Comparison of ENCODE assay signal across 10 mouse cellular contexts in genomic region chr6:83117165-83117438, GRCm38 (mm10). TPM values are rescaled to one million over a fixed set of nuclear protein-coding genes. Genes with fewer than 3 reads are reported as not detected.
DNase-seq lines count a peak whose midpoint lies in the region; ATAC-seq and TF ChIP-seq lines count a peak whose summit lies in the region.
"Had no signal": no experiment of that assay in that cellular context is flagged by ENCODE, and none has a peak within 500 bp of the region (broad histone marks: within the 10 kb centered on the region; RNA-seq: fewer than 3 reads in every experiment).

No protein-coding gene starts in this region.

- no peak for TF ChIP-seq POLR2A in kidney, adult 2 months (IDR thresholded peaks at IDR 0.05; ENCODE audit: low read depth, low read length)

- H3K27me3 ChIP-seq in kidney, embryonic 15.5 days: no peaks in the 10 kb centered on the region
- no peaks in the 10 kb centered on the region for H3K27me3 ChIP-seq in kidney, adult 2 months (replicated peaks; ENCODE audit: control insufficient read depth, insufficient read depth, low read length)
- no peaks in the 10 kb centered on the region for H3K27me3 ChIP-seq in embryonic facial prominence, embryonic 13.5 days
- no peaks in the 10 kb centered on the region for H3K27me3 ChIP-seq in hindbrain, embryonic 14.5 days (ENCODE audit: control insufficient read depth, insufficient read depth, low read length)
- no peaks in the 10 kb centered on the region for H3K27me3 ChIP-seq in midbrain, embryonic 15.5 days (replicated peaks)
- H3K27me3 ChIP-seq: embryonic facial prominence, embryonic 15.5 days had no signal

- H3K27ac ChIP-seq in kidney, embryonic 15.5 days: 0 out of 2 replicates have a peak overlapping the region, but pooled peaks have one; percentile 7
- no peak overlapping the region for H3K27ac ChIP-seq in kidney, adult 2 months (ENCODE audit: insufficient read depth, low read depth, low read length)
- H3K27ac ChIP-seq in embryonic facial prominence, embryonic 13.5 days: no peak overlapping the region
- H3K27ac ChIP-seq in hindbrain, embryonic 14.5 days: no peak overlapping the region
- no peak overlapping the region for H3K27ac ChIP-seq in midbrain, embryonic 15.5 days
- H3K27ac ChIP-seq in left cerebral cortex, adult 2 months: no peak overlapping the region
- H3K27ac ChIP-seq: embryonic facial prominence, embryonic 15.5 days had no signal

- H3K36me3 ChIP-seq in kidney, embryonic 15.5 days: peaks cover 32% of the 10 kb centered on the region
- H3K36me3 ChIP-seq in kidney, adult 2 months (ENCODE audit: control insufficient read depth, insufficient read depth, low read length): no peaks in the 10 kb centered on the region
- H3K36me3 ChIP-seq in embryonic facial prominence, embryonic 13.5 days: peaks cover 33% of the 10 kb centered on the region
- peaks cover 32% of the 10 kb centered on the region for H3K36me3 ChIP-seq in hindbrain, embryonic 14.5 days (replicated peaks; ENCODE audit: control insufficient read depth, insufficient read depth)
- peaks cover 6% of the 10 kb centered on the region; the same call in 1 of the 2 replicates for H3K36me3 ChIP-seq in midbrain, embryonic 15.5 days (replicated peaks)

- 0 out of 2 replicates have a peak overlapping the region, but pooled peaks have one; percentile 88 for H3K9ac ChIP-seq in kidney, embryonic 15.5 days
- peak overlapping the region; percentile 94; the same call in 1 of the 2 replicates for H3K9ac ChIP-seq in embryonic facial prominence, embryonic 13.5 days
- peak overlapping the region; percentile 85; the same call in 1 of the 2 replicates for H3K9ac ChIP-seq in hindbrain, embryonic 14.5 days
- no peak overlapping the region for H3K9ac ChIP-seq in midbrain, embryonic 15.5 days

- 90% methylated on average over 4 of the region's 4 CpGs for WGBS in kidney, embryonic 15.5 days
- 83% methylated on average over 4 of the region's 4 CpGs for WGBS in kidney, adult 2 months
- 79% methylated on average over 4 of the region's 4 CpGs for WGBS in embryonic facial prominence, embryonic 13.5 days
- 89% methylated on average over 4 of the region's 4 CpGs for WGBS in hindbrain, embryonic 14.5 days
- WGBS in midbrain, embryonic 15.5 days: 83% methylated on average over 4 of the region's 4 CpGs

- H3K4me1 ChIP-seq in kidney, embryonic 15.5 days: peaks cover 60% of the 10 kb centered on the region
- peaks cover 13% of the 10 kb centered on the region; the same call in 1 of the 2 replicates for H3K4me1 ChIP-seq in kidney, adult 2 months (ENCODE audit: control insufficient read depth, insufficient read depth, low read length)
- peaks cover 47% of the 10 kb centered on the region for H3K4me1 ChIP-seq in embryonic facial prominence, embryonic 13.5 days
- H3K4me1 ChIP-seq in hindbrain, embryonic 14.5 days (replicated peaks; ENCODE audit: control insufficient read depth, insufficient read depth, low read length): peaks cover 33% of the 10 kb centered on the region
- H3K4me1 ChIP-seq in midbrain, embryonic 15.5 days: peaks cover 56% of the 10 kb centered on the region

- H3K4me3 ChIP-seq in kidney, embryonic 15.5 days (replicated peaks): 0 out of 2 replicates have a peak overlapping the region, but pooled peaks have one; percentile 92
- H3K4me3 ChIP-seq in kidney, adult 2 months (ENCODE audit: insufficient read depth, low read depth, low read length): no peak overlapping the region
- peak overlapping the region; percentile 91 for H3K4me3 ChIP-seq in embryonic facial prominence, embryonic 13.5 days
- peak overlapping the region; percentile 75; the same call in 1 of the 2 replicates for H3K4me3 ChIP-seq in hindbrain, embryonic 14.5 days (replicated peaks; ENCODE audit: low read length)
- H3K4me3 ChIP-seq in midbrain, embryonic 15.5 days: peak overlapping the region; percentile 90; the same call in 1 of the 2 replicates
- H3K4me3 ChIP-seq in left cerebral cortex, adult 2 months: no peak overlapping the region

- H3K4me2 ChIP-seq in kidney, embryonic 15.5 days: no peak overlapping the region
- H3K4me2 ChIP-seq in embryonic facial prominence, embryonic 13.5 days: peak overlapping the region; percentile 96
- 0 out of 2 replicates have a peak overlapping the region, but pooled peaks have one; percentile 86 for H3K4me2 ChIP-seq in hindbrain, embryonic 14.5 days (replicated peaks)
- H3K4me2 ChIP-seq in midbrain, embryonic 15.5 days: peak overlapping the region; percentile 97; the same call in 1 of the 2 replicates

- TF ChIP-seq CTCF in kidney, adult 2 months (conservative IDR thresholded peaks at IDR 0.05; ENCODE audit: insufficient read depth, insufficient read length, low read depth, low read length): no peak
- no peak for TF ChIP-seq CTCF in left cerebral cortex, adult 2 months (IDR thresholded peaks at IDR 0.05)

- no peaks in the 10 kb centered on the region for H3K9me3 ChIP-seq in kidney, embryonic 15.5 days (replicated peaks)
- H3K9me3 ChIP-seq in embryonic facial prominence, embryonic 13.5 days: no peaks in the 10 kb centered on the region
- H3K9me3 ChIP-seq in hindbrain, embryonic 14.5 days (ENCODE audit: control insufficient read depth, low read length): no peaks in the 10 kb centered on the region
- no peaks in the 10 kb centered on the region for H3K9me3 ChIP-seq in midbrain, embryonic 15.5 days
- H3K9me3 ChIP-seq: embryonic facial prominence, embryonic 15.5 days had no signal

- ATAC-seq in kidney, embryonic 15.5 days (replicated peaks; ENCODE audit: low FRiP score): no peak
- ATAC-seq in embryonic facial prominence, embryonic 13.5 days (ENCODE audit: insufficient number of reproducible peaks, insufficient read depth, low FRiP score, low TSS enrichment, low read depth): no peak
- no peak for ATAC-seq in hindbrain, embryonic 14.5 days (ENCODE audit: low FRiP score)
- no peak for ATAC-seq in midbrain, embryonic 15.5 days (replicated peaks)

- DNase-seq in kidney, adult 2 months: no peak
- DNase-seq in hindbrain, embryonic 14.5 days (ENCODE audit: low spot score): no peak
- no peak for DNase-seq in left cerebral cortex, adult 2 months (ENCODE audit: extremely low spot score in 1 of 2, low spot score in 2 of 2)
- no peak for DNase-seq in left cerebral cortex, postnatal 10 days (ENCODE audit: extremely low spot score in 1 of 2, low spot score in 2 of 2)
- DNase-seq: cerebellum, adult 8-10 months; gastrocnemius, postnatal 14 days had no signal

- intact Hi-C loops in left cerebral cortex, adult 2 months (cut with DNase I): loop anchor here (2.0 kb wide), 1 partner anchor 28 kb away; no protein-coding TSS in a partner anchor
- intact Hi-C loops in left cerebral cortex, postnatal 10 days (cut with DNase I): no loop called here

RNA-seq across cellular contexts. Expression of gene Mogs, which starts 1.8 kb away (rescaled TPM):
- 56.3 and 58.9 TPM in 2 replicates for polyA plus RNA-seq in kidney, embryonic 15.5 days (2015; fragmentation: Nextera tagmentation; extraction: Ambion mirVana)
- 35.5 and 42.3 TPM in 2 replicates for polyA plus RNA-seq in kidney, adult 2 months (2012; rRNA removed)
- 45.0 and 45.6 TPM in 2 replicates for polyA plus RNA-seq in embryonic facial prominence, embryonic 13.5 days (2015; fragmentation: Nextera tagmentation; extraction: Ambion mirVana)
- polyA plus RNA-seq in hindbrain, embryonic 14.5 days (2014; fragmentation: Nextera tagmentation; extraction: Ambion mirVana): 23.9 and 24.0 TPM in 2 replicates
- polyA plus RNA-seq in midbrain, embryonic 15.5 days (2015; fragmentation: Nextera tagmentation; extraction: Ambion mirVana): 24.7 and 27.0 TPM in 2 replicates
- 10 to 100 TPM; 28.6 to 29.5 TPM for total RNA-seq in left cerebral cortex, adult 2 months (2021)
- total RNA-seq in left cerebral cortex, postnatal 10 days (2021): 10 to 100 TPM; 27.9 to 31.8 TPM

RNA-seq across cellular contexts. Expression of gene Wbp1, which starts 4.3 kb away (rescaled TPM):
- 132 and 144 TPM in 2 replicates for polyA plus RNA-seq in kidney, embryonic 15.5 days (2015; fragmentation: Nextera tagmentation; extraction: Ambion mirVana)
- polyA plus RNA-seq in kidney, adult 2 months (2012; rRNA removed): 203 and 259 TPM in 2 replicates
- 144 and 172 TPM in 2 replicates for polyA plus RNA-seq in embryonic facial prominence, embryonic 13.5 days (2015; fragmentation: Nextera tagmentation; extraction: Ambion mirVana)
- polyA plus RNA-seq in hindbrain, embryonic 14.5 days (2014; fragmentation: Nextera tagmentation; extraction: Ambion mirVana): 114 and 134 TPM in 2 replicates
- polyA plus RNA-seq in midbrain, embryonic 15.5 days (2015; fragmentation: Nextera tagmentation; extraction: Ambion mirVana): 176 and 196 TPM in 2 replicates
- 10 to 100 TPM; 42.4 to 42.5 TPM for total RNA-seq in left cerebral cortex, adult 2 months (2021)
- total RNA-seq in left cerebral cortex, postnatal 10 days (2021): 10 to 100 TPM; 50.4 to 54.7 TPM

RNA-seq across cellular contexts. Expression of gene Ino80b, which starts 8.1 kb away (rescaled TPM):
- polyA plus RNA-seq in kidney, embryonic 15.5 days (2015; fragmentation: Nextera tagmentation; extraction: Ambion mirVana): 15.9 and 17.1 TPM in 2 replicates
- polyA plus RNA-seq in kidney, adult 2 months (2012; rRNA removed): 19.0 and 29.8 TPM in 2 replicates
- 13.2 and 13.9 TPM in 2 replicates for polyA plus RNA-seq in embryonic facial prominence, embryonic 13.5 days (2015; fragmentation: Nextera tagmentation; extraction: Ambion mirVana)
- 15.4 and 15.8 TPM in 2 replicates for polyA plus RNA-seq in hindbrain, embryonic 14.5 days (2014; fragmentation: Nextera tagmentation; extraction: Ambion mirVana)
- polyA plus RNA-seq in midbrain, embryonic 15.5 days (2015; fragmentation: Nextera tagmentation; extraction: Ambion mirVana): 13.6 and 15.1 TPM in 2 replicates
- total RNA-seq in left cerebral cortex, adult 2 months (2021): 10 to 100 TPM; 19.9 to 22.2 TPM
- total RNA-seq in left cerebral cortex, postnatal 10 days (2021): 10 to 100 TPM; 19.9 to 23.2 TPM

RNA-seq across cellular contexts. Expression of gene Mrpl53, which starts 8.3 kb away (rescaled TPM):
- 134 and 147 TPM in 2 replicates for polyA plus RNA-seq in kidney, embryonic 15.5 days (2015; fragmentation: Nextera tagmentation; extraction: Ambion mirVana)
- polyA plus RNA-seq in kidney, adult 2 months (2012; rRNA removed): 91.1 and 91.7 TPM in 2 replicates
- 137 and 151 TPM in 2 replicates for polyA plus RNA-seq in embryonic facial prominence, embryonic 13.5 days (2015; fragmentation: Nextera tagmentation; extraction: Ambion mirVana)
- polyA plus RNA-seq in hindbrain, embryonic 14.5 days (2014; fragmentation: Nextera tagmentation; extraction: Ambion mirVana): 110 and 129 TPM in 2 replicates
- 102 and 105 TPM in 2 replicates for polyA plus RNA-seq in midbrain, embryonic 15.5 days (2015; fragmentation: Nextera tagmentation; extraction: Ambion mirVana)
- total RNA-seq in left cerebral cortex, adult 2 months (2021): 10 to 100 TPM; 57.5 to 61.7 TPM
- 10 to 100 TPM; 58.7 to 63.5 TPM for total RNA-seq in left cerebral cortex, postnatal 10 days (2021)

RNA-seq across cellular contexts. Expression of gene Gm42688, which starts 15.7 kb away (rescaled TPM):
- polyA plus RNA-seq in kidney, embryonic 15.5 days (2015; fragmentation: Nextera tagmentation; extraction: Ambion mirVana): 2.9 and 3.0 TPM in 2 replicates
- polyA plus RNA-seq in kidney, adult 2 months (2012; rRNA removed): 4.3 and 4.4 TPM in 2 replicates
- 3.3 and 3.5 TPM in 2 replicates for polyA plus RNA-seq in embryonic facial prominence, embryonic 13.5 days (2015; fragmentation: Nextera tagmentation; extraction: Ambion mirVana)
- polyA plus RNA-seq in hindbrain, embryonic 14.5 days (2014; fragmentation: Nextera tagmentation; extraction: Ambion mirVana): 4.9 and 5.3 TPM in 2 replicates
- 7.3 and 7.4 TPM in 2 replicates for polyA plus RNA-seq in midbrain, embryonic 15.5 days (2015; fragmentation: Nextera tagmentation; extraction: Ambion mirVana)
- 1 to 10 TPM; 4.6 to 6.9 TPM for total RNA-seq in left cerebral cortex, adult 2 months (2021)
- 1 to 10 TPM; 6.3 to 6.5 TPM for total RNA-seq in left cerebral cortex, postnatal 10 days (2021)

Comparison
In these comparisons a context has a peak if more than half of its experiments do, and no peak if none do; other contexts are left out.
1. H3K4me3 ChIP-seq: peak in kidney, embryonic 15.5 days (single experiment), embryonic facial prominence, embryonic 13.5 days (single experiment), hindbrain, embryonic 14.5 days (single experiment) and midbrain, embryonic 15.5 days (single experiment); none in kidney, adult 2 months (single experiment) and left cerebral cortex, adult 2 months (single experiment).